Mouse (Mus musculus) urinary bladder, adult 18-20 months (tissue): ENCODE results near the gene Olfr78.

Experiments
- DNase-seq, 2 experiments: peaks; one replicate each; pipeline ENCODE4 v3.0.0; 2022; ENCODE audit warnings: low spot score in 2 of 2, mixed read lengths in 2 of 2

The Olfr78 gene

GRCm38 (mm10) chr7:102759266-102759665, at the start of gene Olfr78, which contains the start of gene Olfr560:
Gene Olfr78, minus strand, starts transcription at chr7:102759471.
Gene Olfr560, minus strand, starts transcription at chr7:102759366.
- DNase-seq, result no peak

GRCm38 (mm10) chr7:102803180-102803579, 43.9 kb upstream of the Olfr78 start, which contains the start of gene Olfr564:
Gene Olfr564, plus strand, starts transcription at chr7:102803480.
- no peak for DNase-seq

- no peak for DNase-seq
Measured at GRCm38 (mm10) chr7:102770921-102771320, 11.7 kb upstream of the Olfr78 start, which contains the start of gene Olfr561. Gene Olfr561, plus strand, starts transcription at chr7:102771221.

- no peak for DNase-seq
Measured at GRCm38 (mm10) chr7:102752086-102752485, 7.2 kb downstream of the Olfr78 start.

- no peak for DNase-seq
Measured at GRCm38 (mm10) chr7:102737705-102738104, 21.6 kb downstream of the Olfr78 start.

- no peak for DNase-seq
Measured at GRCm38 (mm10) chr7:102733793-102734192, 25.5 kb downstream of the Olfr78 start.

- no peak for DNase-seq
Measured at GRCm38 (mm10) chr7:102727391-102727790, 31.9 kb downstream of the Olfr78 start, which contains the start of gene Olfr559. Gene Olfr559, minus strand, starts transcription at chr7:102727491.

- DNase-seq, result no peak
Measured at GRCm38 (mm10) chr7:102718970-102719369, 40.3 kb downstream of the Olfr78 start, which contains the start of gene Olfr33. Gene Olfr33, minus strand, starts transcription at chr7:102719070.

GRCm38 (mm10) chr7:102701915-102702314, 57.4 kb downstream of the Olfr78 start, which contains the start of gene Olfr558:
Gene Olfr558, plus strand, starts transcription at chr7:102702215.
- DNase-seq, result no peak

- DNase-seq, result no peak
Measured at GRCm38 (mm10) chr7:102698461-102698860, 60.8 kb downstream of the Olfr78 start.

GRCm38 (mm10) chr7:102695358-102696125, 63.7 kb downstream of the Olfr78 start, which contains the start of gene Olfr557:
Gene Olfr557, plus strand, starts transcription at chr7:102695910.
- DNase-seq, result no peak
